ENCODE assay signal across 13 mouse cellular contexts in the genomic region with DNA sequence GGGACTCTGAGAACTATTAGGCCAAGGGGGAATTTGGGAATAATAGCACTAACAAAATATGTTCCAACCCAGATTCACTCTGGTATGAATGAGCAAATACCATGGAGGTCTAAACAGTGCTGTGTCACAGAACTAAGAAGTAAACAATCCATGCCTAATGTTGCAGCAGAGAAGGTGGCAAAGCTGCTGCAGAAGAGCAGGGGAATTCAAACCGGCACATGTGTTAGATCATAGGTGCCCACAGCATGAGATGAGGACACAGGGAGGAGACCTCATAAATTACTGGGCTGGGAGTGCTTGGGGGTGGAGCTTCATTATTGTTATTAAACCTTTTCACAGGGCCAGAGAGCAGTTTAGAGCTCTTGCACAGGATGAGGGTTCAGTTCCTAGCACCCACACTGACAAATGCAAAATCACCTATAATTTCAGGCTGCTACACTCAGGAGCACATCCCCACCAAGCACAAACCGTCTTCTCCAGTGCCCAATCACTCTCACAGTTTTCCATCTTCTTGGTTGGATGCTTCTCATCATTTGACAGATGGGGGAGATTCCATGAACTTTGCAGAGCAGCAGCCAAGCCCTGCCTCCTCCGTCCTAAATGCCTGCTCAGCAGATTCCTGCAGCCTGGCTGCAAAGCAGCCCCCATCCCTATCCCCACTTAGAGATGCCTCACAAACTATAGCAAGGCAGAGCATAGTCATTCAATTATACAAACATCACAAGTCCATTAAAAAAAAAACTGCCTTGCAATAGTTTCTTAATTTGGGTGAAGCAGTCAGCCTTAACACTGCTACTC.
DNase-seq lines count a peak whose midpoint lies in the region; ATAC-seq and TF ChIP-seq lines count a peak whose summit lies in the region.
"Had no signal": no experiment of that assay in that cellular context is flagged by ENCODE, and none has a peak within 500 bp of the region (broad histone marks: within the 10 kb centered on the region; RNA-seq: fewer than 3 reads in every experiment).

No protein-coding gene starts in this region.

- no peak for TF ChIP-seq EP300 in CH12.LX (IDR thresholded peaks at IDR 0.05; ENCODE audit: low read length)

- peak overlapping the region; percentile 60 for H3K27ac ChIP-seq in kidney, embryonic 15.5 days
- no peak overlapping the region for H3K27ac ChIP-seq in CH12.LX (ENCODE audit: insufficient read depth, low read depth)
- no peak overlapping the region; the same call in 1 of the 2 replicates for H3K27ac ChIP-seq in embryonic facial prominence, embryonic 14.5 days (replicated peaks; ENCODE audit: low read depth, low read length)
- no peak overlapping the region for H3K27ac ChIP-seq in forebrain, embryonic 13.5 days
- H3K27ac ChIP-seq: macrophage had no signal

- in situ Hi-C loops in CH12.LX (cut with MboI; ENCODE audit: low pct_ligation_motif_present, low pct_unique_long_range_greater_than_20kb, low sequenced_read_pairs) = no loop called here

- WGBS in kidney, embryonic 15.5 days = 15% methylated on average over 3 of the region's 3 CpGs
- 30% methylated on average over 3 of the region's 3 CpGs for WGBS in embryonic facial prominence, embryonic 14.5 days
- 53% methylated on average over 3 of the region's 3 CpGs for WGBS in forebrain, embryonic 13.5 days

- peaks cover 17% of the 10 kb centered on the region for H3K4me1 ChIP-seq in kidney, embryonic 15.5 days
- H3K4me1 ChIP-seq in CH12.LX (ENCODE audit: control insufficient read depth in 1 of 2, insufficient read depth in 2 of 2) = peaks cover 0 to 15% of the 10 kb centered on the region in 2 experiments; a peak in 2 of 4 replicates
- peaks cover 11% of the 10 kb centered on the region; the same call in 1 of the 2 replicates for H3K4me1 ChIP-seq in embryonic facial prominence, embryonic 14.5 days (ENCODE audit: control insufficient read depth, insufficient read depth, low read length)
- no peaks in the 10 kb centered on the region for H3K4me1 ChIP-seq in forebrain, embryonic 13.5 days

- no peaks in the 10 kb centered on the region for H3K27me3 ChIP-seq in kidney, embryonic 15.5 days
- no peaks in the 10 kb centered on the region for H3K27me3 ChIP-seq in CH12.LX (replicated peaks)
- no peaks in the 10 kb centered on the region for H3K27me3 ChIP-seq in embryonic facial prominence, embryonic 14.5 days (replicated peaks; ENCODE audit: control insufficient read depth, insufficient read depth, low read length)
- H3K27me3 ChIP-seq in forebrain, embryonic 13.5 days = no peaks in the 10 kb centered on the region

- dilution Hi-C loops in CH12.LX (cut with MboI; ENCODE audit: extremely low pct_ligation_motif_present, extremely low pct_unique_long_range_greater_than_20kb, low sequenced_read_pairs) = no loop called here

- no peak for DNase-seq in kidney, postnatal 25 days
- no peak for DNase-seq in CH12.LX (ENCODE audit: extremely low read depth)
- peak; percentile 46 for DNase-seq in embryonic facial prominence, embryonic 14.5 days (ENCODE audit: low spot score)
- DNase-seq in neural tube, embryonic 10.5 days (ENCODE audit: extremely low spot score, low spot score) = peak; percentile 17
- no peak for DNase-seq in left cerebral cortex, adult 8-10 months (ENCODE audit: low spot score in 2 of 2)
- no peak for DNase-seq in natural killer cell, adult 2 months (ENCODE audit: low spot score in 2 of 2)
- DNase-seq: heart, adult 11 months; layer of hippocampus, postnatal 36 days; liver; right cerebral cortex, postnatal 4 days had no signal

- H3K4me2 ChIP-seq in kidney, embryonic 15.5 days = no peak overlapping the region
- no peak overlapping the region for H3K4me2 ChIP-seq in CH12.LX (ENCODE audit: insufficient read depth, low read depth, poor library complexity, severe bottlenecking)
- H3K4me2 ChIP-seq in embryonic facial prominence, embryonic 14.5 days (ENCODE audit: low read depth, low read length) = no peak overlapping the region
- no peak overlapping the region for H3K4me2 ChIP-seq in forebrain, embryonic 13.5 days

- peak; percentile 81 for ATAC-seq in kidney, embryonic 15.5 days (replicated peaks; ENCODE audit: low FRiP score)
- ATAC-seq in embryonic facial prominence, embryonic 14.5 days (ENCODE audit: low read depth) = peak; percentile 30; the same call in 1 of the 2 replicates
- ATAC-seq in forebrain, embryonic 13.5 days = no peak

- no peak overlapping the region for H3K4me3 ChIP-seq in kidney, embryonic 15.5 days (replicated peaks)
- H3K4me3 ChIP-seq in CH12.LX (replicated peaks in 1 of 3; ENCODE audit: low read depth in 2 of 3, low read length in 2 of 3, poor library complexity in 1 of 3) = no peak overlapping the region
- H3K4me3 ChIP-seq in embryonic facial prominence, embryonic 14.5 days (ENCODE audit: low read depth, low read length) = no peak overlapping the region
- no peak overlapping the region for H3K4me3 ChIP-seq in forebrain, embryonic 13.5 days

- TF ChIP-seq POLR2A in CH12.LX (IDR thresholded peaks at IDR 0.05; ENCODE audit: low read depth, low read length) = no peak

- no peaks in the 10 kb centered on the region for H3K9me3 ChIP-seq in kidney, embryonic 15.5 days (replicated peaks)
- H3K9me3 ChIP-seq in CH12.LX (replicated peaks; ENCODE audit: low read length) = no peaks in the 10 kb centered on the region
- H3K9me3 ChIP-seq in embryonic facial prominence, embryonic 14.5 days (ENCODE audit: control insufficient read depth, low read length) = no peaks in the 10 kb centered on the region
- H3K9me3 ChIP-seq in forebrain, embryonic 13.5 days (replicated peaks) = no peaks in the 10 kb centered on the region

- H3K36me3 ChIP-seq in kidney, embryonic 15.5 days = no peaks in the 10 kb centered on the region
- no peaks in the 10 kb centered on the region for H3K36me3 ChIP-seq in CH12.LX (replicated peaks in 1 of 2; ENCODE audit: control insufficient read depth in 1 of 2, insufficient read depth in 1 of 2, low read length in 1 of 2)
- no peaks in the 10 kb centered on the region for H3K36me3 ChIP-seq in embryonic facial prominence, embryonic 14.5 days (ENCODE audit: control insufficient read depth, insufficient read depth, low read length)
- H3K36me3 ChIP-seq in forebrain, embryonic 13.5 days (ENCODE audit: poor library complexity, severe bottlenecking) = no peaks in the 10 kb centered on the region

- no peak for TF ChIP-seq CTCF in CH12.LX (conservative IDR thresholded peaks at IDR 0.05 in 1 of 2, IDR thresholded peaks at IDR 0.05 in 1 of 2; ENCODE audit: low read depth in 2 of 2, low read length in 2 of 2)

- H3K79me2 ChIP-seq in CH12.LX (replicated peaks; ENCODE audit: control insufficient read depth, extremely low read depth, insufficient read depth, poor library complexity, severe bottlenecking) = no peaks in the 10 kb centered on the region

- no peak overlapping the region for H3K9ac ChIP-seq in kidney, embryonic 15.5 days
- H3K9ac ChIP-seq in CH12.LX (ENCODE audit: insufficient read depth, low read depth) = no peak overlapping the region
- H3K9ac ChIP-seq in embryonic facial prominence, embryonic 14.5 days (ENCODE audit: low read depth, low read length) = no peak overlapping the region
- no peak overlapping the region for H3K9ac ChIP-seq in forebrain, embryonic 13.5 days

- no peak for TF ChIP-seq RAD21 in CH12.LX (IDR thresholded peaks at IDR 0.05; ENCODE audit: low read depth, low read length)

TF ChIP-seq in CH12.LX, 34 proteins besides CTCF, POLR2A, EP300 and RAD21:
- TF ChIP-seq GABPA (IDR thresholded peaks at IDR 0.05; ENCODE audit: insufficient replicate concordance, low read depth, low read length) (no peak), POLR2AphosphoS2 (IDR thresholded peaks at IDR 0.05; ENCODE audit: low read depth, low read length) (no peak), MAFK (IDR thresholded peaks at IDR 0.05; ENCODE audit: insufficient replicate concordance, low read length) (0 out of 2 replicates have a peak, but pooled peaks have one; percentile 23), E2F4 (IDR thresholded peaks at IDR 0.05; ENCODE audit: insufficient replicate concordance, low read depth, low read length) (no peak)

Comparison
In these comparisons a context has a peak if more than half of its experiments do, and no peak if none do; other contexts are left out.
1. DNase-seq: peak in embryonic facial prominence, embryonic 14.5 days (single experiment) and neural tube, embryonic 10.5 days (single experiment); none in kidney, postnatal 25 days (0 of 2), CH12.LX (single experiment), left cerebral cortex, adult 8-10 months (0 of 2) and natural killer cell, adult 2 months (0 of 2).